Mouse (Mus musculus): ENCODE data around the gene Lemd1. TPM values are rescaled to one million over a fixed set of nuclear protein-coding genes. Genes with fewer than 3 reads are reported as not detected.

Lemd1 gene
- total and polyA plus RNA-seq, 3 experiments = not detected

DNA sequence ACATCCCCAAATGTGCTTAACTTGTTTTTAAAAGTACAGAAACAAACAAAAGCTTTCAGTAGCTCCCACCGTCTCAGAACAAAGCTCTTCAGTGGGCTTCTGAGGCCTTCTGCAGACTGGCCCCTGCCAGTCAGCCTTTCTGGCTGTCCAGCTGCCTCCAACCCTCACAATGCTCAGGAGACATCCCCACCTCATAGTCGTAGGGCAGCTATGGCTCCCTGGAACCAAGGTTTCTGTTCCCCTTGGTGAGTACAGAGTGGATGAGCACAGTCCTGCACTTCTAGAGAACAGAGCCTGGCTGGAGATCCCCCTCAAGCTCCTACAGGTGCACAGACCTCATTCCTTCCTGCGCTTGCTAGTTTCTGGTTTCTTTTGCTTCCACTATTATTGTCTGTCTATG is 25.0 kb downstream of the Lemd1 start (continued):
- TF ChIP-seq ZKSCAN1 (IDR thresholded peaks at IDR 0.05; ENCODE audit: borderline replicate concordance, low read depth, low read length) = no peak
- TF ChIP-seq JUND (conservative IDR thresholded peaks at IDR 0.05; ENCODE audit: low read depth, low read length) = no peak

DNA sequence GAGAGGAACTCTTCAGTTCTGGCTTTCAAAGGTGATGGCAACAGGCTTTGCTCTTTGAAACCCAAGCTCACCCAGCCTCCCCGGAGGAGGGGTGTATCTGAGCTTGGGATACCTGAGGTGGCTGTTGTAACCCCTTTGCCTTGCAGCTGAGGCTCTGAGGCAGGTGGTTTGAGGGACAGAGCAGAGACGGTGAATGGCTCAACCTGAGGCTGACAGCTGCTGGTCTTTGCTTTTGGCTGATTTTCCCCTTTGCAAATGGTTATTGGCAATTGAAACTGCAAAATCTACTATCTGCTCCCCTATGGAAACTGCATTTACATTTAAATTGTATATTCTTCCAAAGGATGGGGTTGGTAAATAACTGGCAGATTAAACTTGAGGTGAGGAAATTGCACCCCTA is 30.4 kb downstream of the Lemd1 start:
- no peak overlapping the region for H3K9ac ChIP-seq (ENCODE audit: insufficient read depth, low read depth)
- no peaks in the 10 kb centered on the region for H3K79me2 ChIP-seq (replicated peaks; ENCODE audit: control insufficient read depth, extremely low read depth, insufficient read depth, poor library complexity, severe bottlenecking)
- H3K36me3 ChIP-seq (replicated peaks in 1 of 2; ENCODE audit: control insufficient read depth in 1 of 2, insufficient read depth in 1 of 2, low read length in 1 of 2) = no peaks in the 10 kb centered on the region
- H3K27me3 ChIP-seq (replicated peaks) = peaks cover 30% of the 10 kb centered on the region
- TF ChIP-seq ELF1 (IDR thresholded peaks at IDR 0.05; ENCODE audit: low read depth, low read length) (no peak), PAX5 (IDR thresholded peaks at IDR 0.05; ENCODE audit: low read length) (no peak), JUND (conservative IDR thresholded peaks at IDR 0.05; ENCODE audit: low read depth, low read length) (no peak), E2F4 (IDR thresholded peaks at IDR 0.05; ENCODE audit: insufficient replicate concordance, low read depth, low read length) (no peak), NRF1 (IDR thresholded peaks at IDR 0.05; ENCODE audit: low read depth, low read length) (no peak), TBP (conservative IDR thresholded peaks at IDR 0.05; ENCODE audit: low read depth, low read length) (no peak), USF2 (conservative IDR thresholded peaks at IDR 0.05; ENCODE audit: low read depth, low read length) (no peak), GABPA (IDR thresholded peaks at IDR 0.05; ENCODE audit: insufficient replicate concordance, low read depth, low read length) (no peak), MXI1 (IDR thresholded peaks at IDR 0.05; ENCODE audit: low read depth, low read length) (no peak), UBTF (IDR thresholded peaks at IDR 0.05; ENCODE audit: low read depth, low read length) (no peak)
- peaks cover 0 to 10% of the 10 kb centered on the region in 2 experiments; a peak in 2 of 4 replicates for H3K4me1 ChIP-seq (ENCODE audit: control insufficient read depth in 1 of 2, insufficient read depth in 2 of 2)
- no peak overlapping the region for H3K4me2 ChIP-seq (ENCODE audit: insufficient read depth, low read depth, poor library complexity, severe bottlenecking)
- H3K4me3 ChIP-seq (replicated peaks in 1 of 3; ENCODE audit: low read depth in 2 of 3, low read length in 2 of 3, poor library complexity in 1 of 3) = no peak overlapping the region
- dilution Hi-C loops (cut with MboI; ENCODE audit: extremely low pct_ligation_motif_present, extremely low pct_unique_long_range_greater_than_20kb, low sequenced_read_pairs) (no loop called here), in situ Hi-C loops (cut with MboI; ENCODE audit: low pct_ligation_motif_present, low pct_unique_long_range_greater_than_20kb, low sequenced_read_pairs) (no loop called here)
- peaks cover 6% of the 10 kb centered on the region for H3K9me3 ChIP-seq (replicated peaks; ENCODE audit: low read length)
- no peak overlapping the region for H3K27ac ChIP-seq (ENCODE audit: insufficient read depth, low read depth)
- no peak for DNase-seq (ENCODE audit: extremely low read depth)

DNA sequence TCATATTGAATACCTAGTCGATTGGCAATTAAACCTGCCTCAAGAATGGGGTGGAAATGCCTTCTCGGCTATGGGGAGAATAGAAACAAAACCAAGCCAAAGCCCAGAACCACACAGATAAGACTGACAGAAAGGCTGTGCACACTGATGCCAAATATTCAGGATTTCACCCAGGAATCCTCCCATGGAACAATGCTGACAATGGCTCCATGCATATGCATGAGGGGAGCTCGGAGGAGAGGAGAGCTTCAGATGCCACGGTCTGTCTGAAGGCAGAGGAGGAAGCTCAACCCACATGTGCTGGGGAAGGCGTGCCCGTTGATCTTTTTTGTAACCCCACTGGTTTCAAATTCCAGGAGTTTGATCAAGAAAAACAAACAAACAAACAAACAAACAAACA is 30.9 kb downstream of the Lemd1 start:
- Histone ChIP-seq H3K9me3 (replicated peaks; ENCODE audit: low read length) (peaks cover 6% of the 10 kb centered on the region), H3K79me2 (replicated peaks; ENCODE audit: control insufficient read depth, extremely low read depth, insufficient read depth, poor library complexity, severe bottlenecking) (no peaks in the 10 kb centered on the region), H3K36me3 (replicated peaks in 1 of 2; ENCODE audit: control insufficient read depth in 1 of 2, insufficient read depth in 1 of 2, low read length in 1 of 2) (no peaks in the 10 kb centered on the region), H3K4me3 (replicated peaks in 1 of 3; ENCODE audit: low read depth in 2 of 3, low read length in 2 of 3, poor library complexity in 1 of 3) (no peak overlapping the region), H3K27me3 (replicated peaks) (peaks cover 28% of the 10 kb centered on the region), H3K9ac (ENCODE audit: insufficient read depth, low read depth) (no peak overlapping the region), H3K4me2 (ENCODE audit: insufficient read depth, low read depth, poor library complexity, severe bottlenecking) (no peak overlapping the region), H3K4me1 (ENCODE audit: control insufficient read depth in 1 of 2, insufficient read depth in 2 of 2) (peaks cover 0 to 4% of the 10 kb centered on the region in 2 experiments; a peak in 2 of 4 replicates), H3K27ac (ENCODE audit: insufficient read depth, low read depth) (no peak overlapping the region)
- in situ Hi-C loops (cut with MboI; ENCODE audit: low pct_ligation_motif_present, low pct_unique_long_range_greater_than_20kb, low sequenced_read_pairs) = no loop called here
- dilution Hi-C loops (cut with MboI; ENCODE audit: extremely low pct_ligation_motif_present, extremely low pct_unique_long_range_greater_than_20kb, low sequenced_read_pairs) = no loop called here
- DNase-seq (ENCODE audit: extremely low read depth) = no peak
- TF ChIP-seq CHD1 (IDR thresholded peaks at IDR 0.05; ENCODE audit: low read depth, low read length) = no peak
- no peak for TF ChIP-seq ETS1 (conservative IDR thresholded peaks at IDR 0.05; ENCODE audit: low read depth, low read length)
- TF ChIP-seq JUN (IDR thresholded peaks at IDR 0.05; ENCODE audit: insufficient read depth, low read depth, low read length) = no peak
- no peak for TF ChIP-seq HCFC1 (IDR thresholded peaks at IDR 0.05; ENCODE audit: low read depth, low read length)
- no peak for TF ChIP-seq ZKSCAN1 (IDR thresholded peaks at IDR 0.05; ENCODE audit: borderline replicate concordance, low read depth, low read length)
- no peak for TF ChIP-seq TBP (conservative IDR thresholded peaks at IDR 0.05; ENCODE audit: low read depth, low read length)
- no peak for TF ChIP-seq NRF1 (IDR thresholded peaks at IDR 0.05; ENCODE audit: low read depth, low read length)
- TF ChIP-seq UBTF (IDR thresholded peaks at IDR 0.05; ENCODE audit: low read depth, low read length) = no peak
- no peak for TF ChIP-seq BHLHE40 (IDR thresholded peaks at IDR 0.05; ENCODE audit: low read depth, low read length)
- no peak for TF ChIP-seq GABPA (IDR thresholded peaks at IDR 0.05; ENCODE audit: insufficient replicate concordance, low read depth, low read length)
- TF ChIP-seq IRF4 (IDR thresholded peaks at IDR 0.05; ENCODE audit: low read depth, low read length) = no peak
- no peak for TF ChIP-seq ZNF384 (IDR thresholded peaks at IDR 0.05; ENCODE audit: low read depth, low read length)
- no peak for TF ChIP-seq MAZ (IDR thresholded peaks at IDR 0.05; ENCODE audit: low read depth, low read length)
- no peak for TF ChIP-seq CHD2 (IDR thresholded peaks at IDR 0.05; ENCODE audit: low read length)
- no peak for TF ChIP-seq PAX5 (IDR thresholded peaks at IDR 0.05; ENCODE audit: low read length)
- TF ChIP-seq CTCF (conservative IDR thresholded peaks at IDR 0.05 in 1 of 2, IDR thresholded peaks at IDR 0.05 in 1 of 2; ENCODE audit: low read depth in 2 of 2, low read length in 2 of 2) = no peak
- no peak for TF ChIP-seq POLR2A (IDR thresholded peaks at IDR 0.05; ENCODE audit: low read depth, low read length)
- no peak for TF ChIP-seq RAD21 (IDR thresholded peaks at IDR 0.05; ENCODE audit: low read depth, low read length)
- no peak for TF ChIP-seq NELFE (IDR thresholded peaks at IDR 0.05; ENCODE audit: low read depth, low read length)
- no peak for TF ChIP-seq MYC (IDR thresholded peaks at IDR 0.05; ENCODE audit: low read depth, low read length)
